Mouse (Mus musculus) left cerebral cortex, adult 11 months (tissue): Measurements from ENCODE around the gene Amy1.
A peak's percentile ranks its signal among the peaks of the same experiment; 100 is the strongest.
"Not testable (repeated sequence)": the region's sequence is repeated elsewhere in the genome, so short reads cannot be mapped to it uniquely, and the experiment has no call there.

ENCODE experiments used
- DNase-seq: peaks from one replicate; pipeline ENCODE4 v3.0.0; 2022; ENCODE audit warnings: low spot score

Gene Amy1

GRCm38 (mm10) chr3:113606599-113606998, at the start of gene Amy1:
TSS of gene Amy1 (minus strand) at chr3:113606699.
- no peak for DNase-seq

DNA sequence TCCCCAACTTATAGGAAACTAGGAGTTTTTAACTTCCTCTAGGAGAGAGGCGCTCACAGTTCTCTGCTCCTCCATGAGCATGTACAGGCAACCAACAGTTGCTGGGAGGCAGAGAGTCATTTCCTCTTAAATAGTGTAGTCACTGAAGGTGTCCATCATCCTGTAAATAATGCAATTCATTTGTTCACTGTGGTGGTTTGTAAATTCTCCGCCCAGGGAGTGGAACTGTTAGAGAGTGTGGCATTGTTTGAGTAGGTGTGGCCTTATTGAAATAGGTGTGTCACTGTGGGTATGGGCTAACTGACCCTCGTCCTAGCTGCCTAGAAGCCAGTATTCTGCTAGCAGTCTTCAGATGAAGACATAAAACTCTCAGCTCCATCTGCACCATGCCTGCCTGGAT, 47.8 kb upstream of the Amy1 start:
- DNase-seq: no peak

GRCm38 (mm10) chr3:113651386-113651785, 44.9 kb upstream of the Amy1 start:
- not testable (repeated sequence) for DNase-seq

DNA sequence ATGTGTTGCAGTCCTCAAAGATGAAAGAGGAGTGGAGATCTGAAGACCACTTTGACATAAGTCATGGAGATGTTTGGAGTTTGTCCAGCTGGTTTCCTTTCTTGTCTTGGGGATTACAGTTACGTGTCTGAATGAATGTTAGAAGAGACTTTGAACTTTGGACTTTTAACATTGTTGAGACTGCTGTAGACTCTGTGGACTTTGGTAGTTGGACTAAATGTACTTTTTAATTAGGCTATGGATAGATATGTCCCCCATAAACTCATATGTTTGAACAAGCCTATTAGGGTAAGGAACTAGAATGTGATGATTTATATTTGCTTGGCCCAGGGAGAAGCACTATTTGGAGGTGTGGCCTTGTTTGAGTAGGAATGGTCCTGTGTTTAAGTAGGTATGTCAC, 33.0 kb upstream of the Amy1 start:
- DNase-seq: no peak

GRCm38 (mm10) chr3:113634220-113634619, 27.7 kb upstream of the Amy1 start:
- DNase-seq: no peak

- DNase-seq: no peak
Observed at GRCm38 (mm10) chr3:113631611-113632010, 25.1 kb upstream of the Amy1 start.

GRCm38 (mm10) chr3:113630564-113630963, 24.1 kb upstream of the Amy1 start:
- DNase-seq: peak; percentile 8

DNA sequence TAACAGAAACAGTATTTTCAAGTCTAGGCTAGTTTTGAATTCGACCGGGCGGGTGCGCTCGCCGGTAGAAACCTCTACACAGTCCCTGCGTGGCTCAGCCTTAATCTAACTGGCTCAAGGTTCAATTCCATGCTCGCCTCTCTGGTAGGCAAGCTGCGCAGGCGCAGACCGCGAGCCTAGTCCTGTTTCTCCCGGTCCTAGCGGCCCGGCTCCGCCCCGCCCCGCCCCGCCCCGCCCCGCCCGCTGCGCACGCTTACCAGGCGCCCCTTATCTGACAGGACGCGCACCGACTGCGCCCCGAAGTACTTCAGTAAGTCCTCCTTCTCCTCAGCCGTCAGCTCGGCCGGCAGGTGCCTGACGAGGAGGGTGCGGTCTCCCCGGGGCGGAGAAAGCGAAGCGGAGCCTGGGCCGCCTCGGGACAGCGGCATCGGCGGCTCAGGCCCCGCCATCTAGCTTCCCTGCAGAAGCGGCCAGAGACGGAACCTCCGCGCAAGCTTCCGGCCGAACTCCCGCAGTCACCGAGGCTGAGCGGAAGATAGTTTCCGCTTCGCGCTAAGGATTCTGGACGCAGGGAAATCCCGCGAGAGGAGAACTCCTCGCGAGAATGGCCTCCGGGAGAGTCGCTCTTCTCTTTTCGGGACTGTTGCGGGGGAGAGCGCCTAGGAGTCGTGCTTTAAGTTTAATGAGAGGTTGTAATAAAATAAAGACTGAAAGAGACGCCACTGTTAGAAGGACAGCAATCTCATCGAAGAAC, 23.3 kb upstream of the Amy1 start, which contains the start of gene Rnpc3:
Rnpc3 (minus strand) TSS at position 544 of the 754 bp plus-strand sequence.
- DNase-seq: peak; percentile 88

DNA sequence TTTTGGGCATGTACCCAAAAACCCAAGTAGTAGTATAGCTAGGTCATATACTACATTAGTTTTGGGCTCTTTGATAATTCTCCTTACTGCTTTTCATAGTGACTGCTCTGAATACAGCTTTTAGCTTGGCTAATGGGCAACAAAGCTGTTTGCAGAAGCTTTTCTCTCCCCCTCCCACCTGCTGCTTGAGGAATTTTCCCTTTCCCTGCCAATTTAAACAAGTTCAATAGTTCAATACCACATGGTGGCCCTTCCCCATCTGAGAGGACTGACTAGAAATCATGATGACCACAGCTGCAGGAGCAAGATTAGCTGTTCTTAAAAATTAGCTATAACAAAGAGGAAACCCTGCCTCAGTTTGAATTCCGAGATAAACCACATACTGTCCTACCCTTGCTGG, 15.7 kb downstream of the Amy1 start:
- no peak for DNase-seq

- DNase-seq: no peak
Observed at GRCm38 (mm10) chr3:113574578-113574977, 31.9 kb downstream of the Amy1 start.

- DNase-seq: no peak
Observed at GRCm38 (mm10) chr3:113574138-113574537, 32.4 kb downstream of the Amy1 start.

- DNase-seq: no peak
Observed at GRCm38 (mm10) chr3:113572158-113572557, 34.3 kb downstream of the Amy1 start.

GRCm38 (mm10) chr3:113539692-113540091, 66.8 kb downstream of the Amy1 start:
- DNase-seq: no peak

DNA sequence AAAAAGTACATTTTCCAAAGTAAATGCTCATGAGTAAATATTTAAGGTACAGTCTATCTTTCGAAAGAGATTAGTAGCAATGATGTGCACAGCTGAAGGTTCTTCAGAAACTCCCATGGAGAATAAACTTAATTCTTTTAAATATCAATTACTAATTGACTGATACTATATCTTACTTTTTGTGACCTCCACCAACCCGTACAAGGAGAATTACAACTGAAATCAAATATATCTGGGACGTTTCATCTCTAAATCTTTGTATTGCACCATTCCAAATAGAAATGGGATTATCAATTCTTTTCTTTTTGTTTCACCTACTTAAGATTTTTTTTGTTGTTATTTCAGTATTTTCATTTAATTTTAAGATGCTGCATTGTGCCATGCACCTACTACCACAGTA, 74.2 kb downstream of the Amy1 start, which contains the start of gene Amy2a1:
Amy2a1 (minus strand) TSS at position 101 of the 400 bp plus-strand sequence.
- not testable (repeated sequence) for DNase-seq
